Mouse (Mus musculus): Measurements from ENCODE around the gene Ptpn14.

- TF ChIP-seq EP300 (IDR thresholded peaks at IDR 0.05; ENCODE audit: insufficient read depth, low read depth, low read length), result no peak
- no peak for TF ChIP-seq POLR2A (IDR thresholded peaks at IDR 0.05; ENCODE audit: insufficient read depth, low read depth, low read length)
- TF ChIP-seq CTCF (IDR thresholded peaks at IDR 0.05), result no peak
Measured at GRCm38 (mm10) chr1:189688388-189688750, 39.7 kb upstream of the Ptpn14 start.
